Mouse (Mus musculus) ES-Bruce4 (cell line): ENCODE results near the gene Msrb1. TPM values are rescaled to one million over a fixed set of nuclear protein-coding genes. Genes with fewer than 3 reads are reported as not detected.
"Not testable (repeated sequence)": the region's sequence is repeated elsewhere in the genome, so short reads cannot be mapped to it uniquely, and the experiment has no call there.

Experiments
- H3K27ac ChIP-seq: 2 replicates; pipeline ENCODE4 v1.5.1; 2012; ENCODE audit warnings: low read length, inconsistent platforms; ENCODE audit not compliant: insufficient read depth
- H3K27me3 ChIP-seq: 2 replicates; pipeline ENCODE4 v1.6.1; 2012; ENCODE audit warnings: mild to moderate bottlenecking, low read length, inconsistent platforms; ENCODE audit not compliant: control insufficient read depth, poor library complexity, insufficient read depth, severe bottlenecking
- H3K36me3 ChIP-seq: 2 replicates; pipeline ENCODE4 v1.6.1; 2012; ENCODE audit warnings: inconsistent platforms, mild to moderate bottlenecking, low read length, moderate library complexity; ENCODE audit not compliant: control insufficient read depth, poor library complexity, insufficient read depth, severe bottlenecking
- H3K4me1 ChIP-seq: one replicate; pipeline ENCODE4 v1.8.1; 2011; ENCODE audit warnings: low read length; ENCODE audit not compliant: control insufficient read depth, insufficient read depth
- H3K4me3 ChIP-seq: 2 replicates; pipeline ENCODE4 v1.5.1; 2011; ENCODE audit warnings: low read depth, mild to moderate bottlenecking, low read length
- H3K9ac ChIP-seq: 2 replicates; pipeline ENCODE4 v1.6.1; 2012; ENCODE audit warnings: low read depth, mild to moderate bottlenecking, inconsistent platforms; ENCODE audit not compliant: poor library complexity, severe bottlenecking
- H3K9me3 ChIP-seq: replicated peaks from 2 replicates; pipeline ENCODE4 v1.6.1; 2012; ENCODE audit warnings: mild to moderate bottlenecking, low read length, inconsistent platforms; ENCODE audit not compliant: control insufficient read depth, poor library complexity, insufficient read depth, severe bottlenecking
- CTCF ChIP-seq: IDR thresholded peaks from one replicate; pipeline ENCODE4 v1.8.1; 2011; ENCODE audit warnings: low read depth, low read length
- EP300 ChIP-seq: IDR thresholded peaks from 2 replicates; pipeline ENCODE4 v1.6.1; 2011; ENCODE audit warnings: low read depth, low read length; ENCODE audit not compliant: insufficient read depth
- POLR2A ChIP-seq: IDR thresholded peaks from one replicate; pipeline ENCODE4 v1.8.1; 2011; ENCODE audit warnings: low read length; ENCODE audit not compliant: insufficient read depth
- polyA plus RNA-seq: library from polyadenylated mRNA; stranded (reverse); fragments of >200 nt; gene quantifications from 2 replicates; pipeline ENCODE4 v1.2.4, GENCODE M21; 2011; ENCODE audit warnings: low read depth; ENCODE audit not compliant: missing spikeins, insufficient read depth, insufficient read length

Gene Msrb1
- polyA plus RNA-seq, 1 experiment = 27.8 TPM

DNA sequence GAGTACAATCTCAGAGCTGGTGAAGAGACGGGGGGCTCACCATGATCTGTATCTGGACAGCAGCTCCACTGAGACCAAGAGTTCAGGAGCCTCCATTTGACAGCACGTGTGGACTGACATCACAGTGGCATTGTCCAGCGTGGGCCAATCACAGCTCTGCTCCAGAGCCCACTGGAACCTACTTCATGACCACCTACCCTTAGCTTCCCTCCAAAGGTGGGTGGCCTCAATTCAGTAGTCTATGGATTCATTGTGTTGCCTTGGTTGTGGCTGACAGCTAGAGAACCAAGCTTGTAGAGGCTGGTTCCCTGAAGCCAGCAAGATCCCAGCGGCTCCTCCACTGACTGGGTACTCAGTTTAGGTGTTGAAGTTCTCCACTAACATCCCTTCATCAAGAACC, 18.5 kb upstream of the Msrb1 start, which contains the start of the genes Rnf151 and Rps2:
Gene Rnf151, minus strand, starts transcription at position 121 of the 400 bp plus-strand sequence.
Gene Rps2, plus strand, starts transcription at position 174 of the 400 bp plus-strand sequence.
- Histone ChIP-seq H3K27me3 (no peaks in the 10 kb centered on the region), H3K27ac (no peak within 1 kb of the TSS), H3K4me1 (no peaks in the 10 kb centered on the region), H3K9ac (peak within 1 kb of the TSS; percentile 86), H3K9me3 (no peaks in the 10 kb centered on the region), H3K4me3 (peak within 1 kb of the TSS; percentile 93), H3K36me3 (peaks cover 32% of the 10 kb centered on the region)
- TF ChIP-seq EP300 = no peak

GRCm38 (mm10) chr17:24718938-24719337, 17.5 kb upstream of the Msrb1 start:
- H3K27me3 ChIP-seq, H3K27ac ChIP-seq, H3K4me1 ChIP-seq, H3K9me3 ChIP-seq: not testable (repeated sequence)
- H3K9ac ChIP-seq = peak overlapping the region; percentile 86
- H3K36me3 ChIP-seq = peaks cover 32% of the 10 kb centered on the region
- peak overlapping the region; percentile 93 for H3K4me3 ChIP-seq

DNA sequence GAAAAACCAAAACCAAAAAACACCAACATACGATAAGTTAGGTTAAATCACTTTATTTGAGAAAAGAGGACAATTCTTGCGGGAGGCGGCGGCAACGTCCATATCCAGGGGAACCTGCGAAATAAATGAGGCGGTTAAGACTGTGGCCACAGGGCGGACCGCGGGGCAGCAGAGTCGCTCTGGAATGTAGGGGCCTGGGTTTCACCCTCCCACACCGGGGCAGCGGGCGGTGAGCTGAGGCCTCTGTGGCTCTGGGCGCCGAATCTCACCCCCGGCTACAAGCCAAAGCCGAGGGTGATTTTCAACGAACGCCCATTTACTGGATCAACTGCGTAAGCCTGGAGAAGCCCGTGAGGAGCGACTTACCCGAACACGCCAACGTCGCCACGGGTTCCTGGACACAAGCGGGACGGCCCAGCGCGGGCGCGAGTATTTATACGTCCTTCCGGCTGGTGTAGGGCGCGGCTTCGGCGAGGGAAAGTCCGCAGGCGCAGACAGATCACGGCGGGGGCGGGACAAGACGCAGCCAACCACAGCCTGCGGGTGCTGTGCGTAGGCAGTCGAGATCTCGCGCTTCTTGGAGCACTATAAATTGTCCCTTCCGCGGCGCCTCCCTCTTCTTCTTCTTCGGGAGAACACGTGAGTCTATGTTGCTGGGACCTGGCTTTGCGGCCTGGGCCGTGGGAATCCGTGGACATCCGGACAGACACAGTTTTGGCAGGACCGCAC, 16.8 kb upstream of the Msrb1 start:
- Histone ChIP-seq H3K27ac (peak overlapping the region; percentile 14; the same call in 1 of the 2 replicates), H3K9me3 (no peaks in the 10 kb centered on the region), H3K4me1 (no peaks in the 10 kb centered on the region), H3K36me3 (peaks cover 32% of the 10 kb centered on the region), H3K4me3 (peak overlapping the region; percentile 93), H3K27me3 (no peaks in the 10 kb centered on the region), H3K9ac (peak overlapping the region; percentile 92)
- TF ChIP-seq POLR2A (peak; percentile 90), CTCF (no peak), EP300 (no peak)

DNA sequence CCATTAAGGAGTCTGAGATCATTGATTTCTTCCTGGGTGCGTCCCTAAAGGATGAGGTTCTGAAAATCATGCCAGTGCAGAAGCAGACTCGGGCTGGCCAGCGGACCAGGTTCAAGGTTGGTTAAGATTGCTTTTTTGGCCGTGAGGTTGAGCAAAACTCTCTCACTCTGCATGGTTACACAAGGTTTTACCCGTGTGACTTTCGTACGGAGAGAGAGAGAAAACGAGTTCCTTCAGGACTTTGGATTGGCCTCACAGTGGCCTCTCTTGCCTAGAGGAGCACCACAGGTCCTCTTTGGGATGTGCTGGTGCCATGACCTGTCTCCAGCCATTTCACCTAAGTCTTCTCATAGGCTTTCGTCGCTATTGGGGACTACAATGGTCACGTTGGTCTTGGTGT, 15.8 kb upstream of the Msrb1 start:
- H3K36me3 ChIP-seq = peaks cover 32% of the 10 kb centered on the region
- not testable (repeated sequence) for H3K4me1 ChIP-seq, H3K9me3 ChIP-seq, H3K27me3 ChIP-seq
- H3K9ac ChIP-seq = peak overlapping the region; percentile 92
- H3K4me3 ChIP-seq = peak overlapping the region; percentile 92
- peak overlapping the region; percentile 41; the same call in 1 of the 2 replicates for H3K27ac ChIP-seq

DNA sequence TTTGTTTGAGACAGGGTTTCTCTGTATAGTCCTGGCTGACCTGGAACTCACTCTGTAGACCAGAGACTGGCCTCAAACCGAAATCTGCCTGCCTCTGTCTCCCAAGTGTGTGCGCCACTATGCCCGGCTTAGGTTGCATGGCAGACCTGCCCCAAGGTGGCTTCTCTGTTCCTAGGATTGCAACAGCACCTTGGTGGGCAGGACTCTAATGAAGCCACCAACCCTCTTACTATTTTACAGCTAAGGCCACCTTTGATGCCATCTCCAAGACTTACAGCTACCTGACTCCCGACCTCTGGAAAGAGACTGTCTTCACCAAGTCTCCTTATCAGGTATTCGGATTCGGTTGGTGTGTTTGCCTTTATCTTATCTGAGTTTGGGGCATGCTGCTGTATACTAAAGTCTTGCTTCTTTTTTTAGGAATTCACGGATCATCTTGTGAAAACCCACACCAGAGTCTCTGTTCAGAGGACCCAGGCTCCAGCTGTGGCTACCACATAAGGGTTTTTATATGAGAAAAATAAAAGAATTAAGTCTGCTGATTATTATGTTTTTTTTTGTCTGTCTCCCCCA, 15.0 kb upstream of the Msrb1 start:
- H3K27ac ChIP-seq = 0 out of 2 replicates have a peak overlapping the region, but pooled peaks have one; percentile 1
- H3K9ac ChIP-seq = peak overlapping the region; percentile 92
- H3K9me3 ChIP-seq, H3K4me1 ChIP-seq, H3K27me3 ChIP-seq: not testable (repeated sequence)
- peak overlapping the region; percentile 75 for H3K4me3 ChIP-seq
- H3K36me3 ChIP-seq = peaks cover 32% of the 10 kb centered on the region

DNA sequence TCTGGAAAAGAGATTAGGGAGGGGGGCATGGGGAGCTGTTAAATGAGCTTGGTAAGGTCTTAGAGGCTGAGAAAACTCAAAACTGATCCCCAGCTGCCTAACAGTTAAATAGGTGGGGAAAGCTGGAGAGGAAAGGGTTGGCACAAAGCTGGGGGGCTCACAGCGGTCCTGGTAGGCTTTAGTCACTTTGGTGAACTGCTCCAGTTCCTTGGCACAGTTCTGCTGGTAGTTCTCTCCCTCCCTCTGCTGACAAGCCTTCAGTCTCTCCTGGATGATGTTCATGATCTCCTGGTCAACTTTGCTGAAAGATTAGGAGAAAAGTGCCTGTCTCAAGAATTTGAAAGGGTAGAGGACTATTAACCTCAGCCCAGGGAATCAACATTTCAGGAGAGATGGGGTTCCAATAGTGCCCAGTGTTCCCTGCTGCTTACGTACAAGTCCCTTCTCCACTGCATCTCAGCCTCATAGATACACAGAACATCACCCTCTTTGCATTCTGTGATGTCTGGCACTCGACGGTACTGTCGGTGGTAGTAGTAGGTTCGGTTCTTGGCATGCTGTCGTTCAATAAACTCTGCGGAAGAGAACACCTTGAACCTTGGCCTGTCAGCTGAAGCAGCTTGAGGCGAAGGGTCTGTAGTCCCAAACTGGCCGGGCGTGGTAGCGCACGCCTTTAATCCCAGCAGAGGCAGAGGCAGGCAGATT, 14.1 kb upstream of the Msrb1 start:
- TF ChIP-seq EP300 (no peak), CTCF (no peak), POLR2A (peak; percentile 10)
- Histone ChIP-seq H3K9ac (peak overlapping the region; percentile 92), H3K27me3 (no peaks in the 10 kb centered on the region), H3K9me3 (no peaks in the 10 kb centered on the region), H3K4me1 (no peaks in the 10 kb centered on the region), H3K4me3 (peak overlapping the region; percentile 29), H3K36me3 (peaks cover 29% of the 10 kb centered on the region), H3K27ac (no peak overlapping the region)
